Mouse (Mus musculus): ENCODE results near the gene Nlgn1.

GRCm38 (mm10) chr3:26246564-26246963, 85.7 kb downstream of the Nlgn1 start:
- TF ChIP-seq CTCF (IDR thresholded peaks at IDR 0.05; ENCODE audit: low read depth) (no peak), EP300 (IDR thresholded peaks at IDR 0.05; ENCODE audit: low read depth) (no peak)
